Mouse (Mus musculus) lung, adult 18-20 months (tissue): ENCODE results near the gene Dand5.

ENCODE experiments used
- DNase-seq, 2 experiments: peaks; one replicate each; pipeline ENCODE4 v3.0.0; 2022; ENCODE audit warnings: mixed read lengths in 2 of 2

Gene Dand5

DNA sequence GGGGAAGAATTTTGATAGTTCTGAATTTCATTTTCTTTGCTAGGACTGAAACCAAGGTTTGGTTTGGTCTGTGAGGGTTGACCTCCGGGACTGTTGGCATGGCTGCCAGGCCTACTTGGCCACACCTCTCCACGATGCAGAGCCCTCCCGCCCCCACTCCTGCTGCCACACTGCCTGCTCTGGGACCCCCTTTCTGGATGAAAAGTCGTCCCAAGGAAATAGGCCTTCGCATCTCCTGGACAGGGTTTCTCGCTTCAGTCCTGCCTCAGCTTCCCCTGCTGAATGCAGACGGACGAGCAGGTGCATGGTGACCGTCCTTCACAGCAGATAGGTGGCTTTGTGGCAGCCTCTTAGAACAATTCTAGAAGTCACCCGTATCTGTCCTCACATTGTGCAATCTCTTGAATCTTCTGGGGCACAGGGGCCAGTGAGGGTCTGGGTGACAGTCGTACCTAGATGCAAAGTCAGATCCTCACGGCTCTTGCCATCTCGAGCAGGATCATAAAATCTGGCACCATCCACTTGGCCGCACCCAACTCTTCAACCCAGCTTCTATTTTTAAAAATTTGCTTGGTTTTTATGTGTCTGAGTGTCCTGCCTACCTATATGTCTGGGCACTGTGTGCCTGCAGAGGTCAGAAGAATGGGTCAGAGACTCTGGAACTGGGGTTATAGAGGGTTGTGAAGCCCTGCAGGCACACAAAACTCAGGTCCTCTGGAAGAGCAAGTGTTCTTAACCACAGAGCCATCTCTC, 54.1 kb downstream of the Dand5 start:
- no peak for DNase-seq

DNA sequence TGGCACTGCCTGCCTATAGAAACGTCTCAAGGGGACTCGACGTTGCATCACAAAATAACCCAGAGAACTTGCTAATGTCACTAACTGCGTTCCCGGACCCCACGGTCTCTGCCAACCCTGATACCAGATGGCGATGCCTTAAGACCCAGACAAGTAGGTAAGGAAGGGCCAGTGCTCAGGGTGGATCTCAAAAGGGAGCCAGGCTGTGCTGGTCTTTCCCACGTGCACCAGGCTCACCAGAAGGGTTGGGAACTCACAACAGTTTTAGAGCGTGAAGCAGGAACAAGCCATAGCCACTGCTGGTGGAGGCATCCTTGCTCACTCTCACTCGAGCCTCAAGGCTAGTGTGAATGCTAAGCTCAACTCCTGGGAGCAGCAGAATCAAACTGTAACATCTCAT, 55.4 kb downstream of the Dand5 start:
- DNase-seq: no peak

DNA sequence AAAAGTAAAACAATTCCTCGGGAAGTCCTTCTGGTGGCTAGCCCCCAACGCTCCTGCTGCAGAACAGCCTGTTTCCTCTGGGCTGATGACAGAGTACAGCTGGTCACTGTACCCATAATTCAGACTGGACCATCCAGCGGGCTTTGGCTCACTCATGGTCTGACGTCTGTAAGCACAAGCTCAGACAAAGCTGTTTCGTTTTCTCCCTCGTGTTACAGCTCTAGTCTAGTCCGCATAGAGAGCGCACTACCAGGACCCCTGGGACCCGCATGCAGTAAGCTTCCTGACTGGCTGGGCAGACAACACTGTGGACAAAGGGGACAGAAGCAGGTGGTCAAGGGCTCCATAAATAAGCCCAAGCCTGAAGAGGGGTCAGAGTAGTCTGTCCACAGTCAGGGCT, 56.2 kb downstream of the Dand5 start:
- no peak for DNase-seq

GRCm38 (mm10) chr8:84765629-84766028, 57.0 kb downstream of the Dand5 start:
- peak in 1 of 2 experiments; percentile 51 for DNase-seq
